ENCODE assay signal across 19 mouse cellular contexts in genomic region chr4:40848246-40848645, GRCm38 (mm10). TPM values are rescaled to one million over a fixed set of nuclear protein-coding genes. Genes with fewer than 3 reads are reported as not detected.
A peak's percentile ranks its signal among the peaks of the same experiment; 100 is the strongest.
DNase-seq lines count a peak whose midpoint lies in the region; ATAC-seq and TF ChIP-seq lines count a peak whose summit lies in the region.
"Had no signal": no experiment of that assay in that cellular context is flagged by ENCODE, and none has a peak within 500 bp of the region (broad histone marks: within the 10 kb centered on the region; RNA-seq: fewer than 3 reads in every experiment).

No protein-coding gene starts in this region.

- no peaks in the 10 kb centered on the region for H3K9me3 ChIP-seq in heart, embryonic 11.5 days (replicated peaks; ENCODE audit: control insufficient read depth, low read length)
- H3K9me3 ChIP-seq in lung, postnatal 0 days (ENCODE audit: low read length): no peaks in the 10 kb centered on the region
- H3K9me3 ChIP-seq in liver, embryonic 12.5 days (replicated peaks): no peaks in the 10 kb centered on the region
- H3K9me3 ChIP-seq: embryonic facial prominence, embryonic 12.5 days; hindbrain, embryonic 13.5 days; intestine, embryonic 15.5 days; lung, embryonic 15.5 days; midbrain, embryonic 15.5 days had no signal

- no peak overlapping the region for H3K4me2 ChIP-seq in heart, embryonic 11.5 days
- peak overlapping the region; percentile 29; the same call in 1 of the 2 replicates for H3K4me2 ChIP-seq in lung, postnatal 0 days (replicated peaks; ENCODE audit: low read depth, low read length)
- H3K4me2 ChIP-seq in liver, embryonic 12.5 days: peak overlapping the region; percentile 92
- H3K4me2 ChIP-seq: embryonic facial prominence, embryonic 12.5 days; hindbrain, embryonic 13.5 days; intestine, embryonic 15.5 days; lung, embryonic 15.5 days; midbrain, embryonic 15.5 days had no signal

- intact Hi-C loops in left cerebral cortex, postnatal 4 days (cut with DNase I): no loop called here

- H3K4me3 ChIP-seq in heart, embryonic 11.5 days (ENCODE audit: low read depth, low read length): no peak overlapping the region
- H3K4me3 ChIP-seq in lung, postnatal 0 days (ENCODE audit: low read depth, low read length): no peak overlapping the region
- no peak overlapping the region for H3K4me3 ChIP-seq in liver, embryonic 12.5 days
- H3K4me3 ChIP-seq: embryonic facial prominence, embryonic 12.5 days; hindbrain, embryonic 13.5 days; intestine, embryonic 15.5 days; layer of hippocampus, adult 2 months; left cerebral cortex, adult 2 months; lung, embryonic 15.5 days; midbrain, embryonic 15.5 days had no signal

- peak overlapping the region; percentile 29; the same call in 1 of the 2 replicates for H3K27ac ChIP-seq in heart, embryonic 11.5 days (ENCODE audit: low read depth, low read length)
- peak overlapping the region; percentile 89; the same call in 1 of the 2 replicates for H3K27ac ChIP-seq in lung, postnatal 0 days (ENCODE audit: low read length)
- H3K27ac ChIP-seq in liver, embryonic 12.5 days: peak overlapping the region; percentile 98
- H3K27ac ChIP-seq: embryonic facial prominence, embryonic 12.5 days; hindbrain, embryonic 13.5 days; intestine, embryonic 15.5 days; layer of hippocampus, adult 2 months; left cerebral cortex, adult 2 months; midbrain, embryonic 15.5 days had no signal

- H3K27me3 ChIP-seq in heart, embryonic 11.5 days (ENCODE audit: control insufficient read depth, insufficient read depth, low read length): no peaks in the 10 kb centered on the region
- H3K27me3 ChIP-seq in lung, postnatal 0 days (replicated peaks; ENCODE audit: insufficient read depth, low read length): no peaks in the 10 kb centered on the region
- H3K27me3 ChIP-seq in liver, embryonic 12.5 days (replicated peaks): no peaks in the 10 kb centered on the region
- H3K27me3 ChIP-seq: embryonic facial prominence, embryonic 12.5 days; hindbrain, embryonic 13.5 days; intestine, embryonic 15.5 days; lung, embryonic 15.5 days; midbrain, embryonic 15.5 days had no signal

- no peaks in the 10 kb centered on the region for H3K36me3 ChIP-seq in heart, embryonic 11.5 days (ENCODE audit: control insufficient read depth, insufficient read depth, low read length)
- peaks cover 4% of the 10 kb centered on the region; the same call in 1 of the 2 replicates for H3K36me3 ChIP-seq in lung, postnatal 0 days (ENCODE audit: insufficient read depth, low read length)
- H3K36me3 ChIP-seq in liver, embryonic 12.5 days: peaks cover 39% of the 10 kb centered on the region
- H3K36me3 ChIP-seq: embryonic facial prominence, embryonic 12.5 days; hindbrain, embryonic 13.5 days; intestine, embryonic 15.5 days; lung, embryonic 15.5 days; midbrain, embryonic 15.5 days had no signal

- peaks cover 78% of the 10 kb centered on the region for H3K4me1 ChIP-seq in heart, embryonic 11.5 days (ENCODE audit: control insufficient read depth, insufficient read depth, low read length)
- peaks cover 69% of the 10 kb centered on the region for H3K4me1 ChIP-seq in lung, postnatal 0 days (ENCODE audit: insufficient read depth, low read depth, low read length)
- H3K4me1 ChIP-seq in liver, embryonic 12.5 days: peaks cover 92% of the 10 kb centered on the region

- no peak for DNase-seq in heart, adult 8-10 months (ENCODE audit: low spot score)
- DNase-seq in lung, postnatal 0 days (ENCODE audit: low spot score): no peak
- no peak for DNase-seq in lung, postnatal 25 days (ENCODE audit: low spot score)
- peak; percentile 34 for DNase-seq in retina, postnatal 7 days (ENCODE audit: low read depth, low spot score)
- DNase-seq in left cerebral cortex, postnatal 4 days: no peak
- DNase-seq in left cerebral cortex, adult 11 months (ENCODE audit: low spot score): no peak
- DNase-seq: adrenal gland, postnatal 10 days; cerebellum, adult 8-10 months; gastrocnemius, postnatal 36 days; thymus, postnatal 25 days had no signal

- 89% methylated on average over 8 of the region's 8 CpGs for WGBS in heart, embryonic 11.5 days (ENCODE audit: insufficient replicate concordance)
- 95% methylated on average over 8 of the region's 8 CpGs for WGBS in lung, postnatal 0 days
- 85% methylated on average over 8 of the region's 8 CpGs for WGBS in liver, embryonic 12.5 days (ENCODE audit: insufficient replicate concordance)

- TF ChIP-seq CTCF in lung, postnatal 0 days (IDR thresholded peaks at IDR 0.05): no peak

- no peak overlapping the region for H3K9ac ChIP-seq in heart, embryonic 11.5 days (ENCODE audit: low read depth, low read length)
- no peak overlapping the region for H3K9ac ChIP-seq in lung, postnatal 0 days (replicated peaks; ENCODE audit: low read depth)
- peak overlapping the region; percentile 47; the same call in 1 of the 2 replicates for H3K9ac ChIP-seq in liver, embryonic 12.5 days
- H3K9ac ChIP-seq: embryonic facial prominence, embryonic 12.5 days; hindbrain, embryonic 13.5 days; intestine, embryonic 15.5 days; lung, embryonic 15.5 days; midbrain, embryonic 15.5 days had no signal

- ATAC-seq in heart, embryonic 11.5 days (replicated peaks; ENCODE audit: insufficient number of reproducible peaks, low FRiP score, low TSS enrichment): no peak
- no peak for ATAC-seq in lung, postnatal 0 days
- ATAC-seq in liver, embryonic 12.5 days: no peak
- ATAC-seq: intestine, embryonic 15.5 days; midbrain, embryonic 15.5 days had no signal

- no peak for TF ChIP-seq EP300 in lung, postnatal 0 days (IDR thresholded peaks at IDR 0.05)

RNA-seq across cellular contexts. Expression of gene B4galt1, which starts 5.6 kb away (rescaled TPM):
- 43.9 and 50.2 TPM in 2 replicates for polyA plus RNA-seq in heart, embryonic 11.5 days (2014; fragmentation: Nextera tagmentation; extraction: Ambion mirVana)
- 10 to 100 TPM; 53.9 to 60.3 (median 57.4) TPM for total RNA-seq in heart, adult 8-10 months (2022)
- polyA plus RNA-seq in lung, postnatal 0 days (2015; fragmentation: Nextera tagmentation; extraction: Ambion mirVana): 82.9 and 89.4 TPM in 2 replicates
- 39.6 and 40.0 TPM in 2 replicates for polyA plus RNA-seq in liver, embryonic 12.5 days (2016; fragmentation: Nextera tagmentation; extraction: Ambion mirVana)
- 1 to 10 TPM; 6.7 TPM for total RNA-seq in left cerebral cortex, postnatal 4 days (2021)

Comparison
In these comparisons a context has a peak if more than half of its experiments do, and no peak if none do; other contexts are left out.
1. H3K27ac ChIP-seq: peak in every context shown above with its lines; median percentile 98 in liver, embryonic 12.5 days; 89 in lung, postnatal 0 days; 29 in heart, embryonic 11.5 days.